Mouse (Mus musculus): ENCODE results near the gene Chrm3.

DNA sequence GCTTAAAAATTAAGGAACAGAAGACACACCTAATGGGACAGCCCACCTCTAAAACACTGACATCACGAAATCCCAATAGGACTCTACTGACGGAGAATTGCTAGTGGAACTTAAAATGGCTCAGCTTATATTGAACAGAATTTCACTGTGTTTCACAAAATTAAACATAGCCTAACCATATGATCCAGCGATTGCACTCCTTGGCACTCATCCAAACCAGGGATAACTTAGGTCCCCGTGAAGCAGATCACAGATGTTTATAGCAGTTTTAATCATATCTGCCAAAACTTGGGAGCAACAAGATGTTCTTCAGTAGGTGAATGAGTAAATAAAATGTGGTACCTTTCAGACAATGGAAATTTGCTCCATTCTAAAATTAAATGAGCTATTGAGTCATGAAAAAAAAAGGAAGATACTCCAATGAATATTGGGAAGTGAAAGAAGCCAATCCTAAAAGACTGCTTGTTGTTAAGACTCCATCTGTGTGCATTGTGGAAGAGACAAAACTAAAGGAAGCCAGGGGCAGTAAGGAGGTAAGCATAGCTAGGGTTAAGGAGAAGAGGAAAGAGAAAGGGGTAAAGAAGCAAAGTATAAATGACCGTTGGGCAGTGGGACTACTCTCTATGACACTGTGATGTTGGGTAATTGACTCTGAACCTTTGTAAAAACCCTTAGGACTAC lies 109.0 kb downstream of the Chrm3 start:
- TF ChIP-seq POLR2A (IDR thresholded peaks at IDR 0.05; ENCODE audit: insufficient read depth, low read depth, low read length) (no peak), CTCF (IDR thresholded peaks at IDR 0.05) (no peak)
